Mouse (Mus musculus) embryo, embryonic 10.5 days (tissue): Measurements from ENCODE around the gene Coro2b.

Source experiments
- DNase-seq: peaks from one replicate; pipeline ENCODE4 v3.0.0-alpha.2; 2015; ENCODE audit warnings: low spot score

Coro2b gene

DNA sequence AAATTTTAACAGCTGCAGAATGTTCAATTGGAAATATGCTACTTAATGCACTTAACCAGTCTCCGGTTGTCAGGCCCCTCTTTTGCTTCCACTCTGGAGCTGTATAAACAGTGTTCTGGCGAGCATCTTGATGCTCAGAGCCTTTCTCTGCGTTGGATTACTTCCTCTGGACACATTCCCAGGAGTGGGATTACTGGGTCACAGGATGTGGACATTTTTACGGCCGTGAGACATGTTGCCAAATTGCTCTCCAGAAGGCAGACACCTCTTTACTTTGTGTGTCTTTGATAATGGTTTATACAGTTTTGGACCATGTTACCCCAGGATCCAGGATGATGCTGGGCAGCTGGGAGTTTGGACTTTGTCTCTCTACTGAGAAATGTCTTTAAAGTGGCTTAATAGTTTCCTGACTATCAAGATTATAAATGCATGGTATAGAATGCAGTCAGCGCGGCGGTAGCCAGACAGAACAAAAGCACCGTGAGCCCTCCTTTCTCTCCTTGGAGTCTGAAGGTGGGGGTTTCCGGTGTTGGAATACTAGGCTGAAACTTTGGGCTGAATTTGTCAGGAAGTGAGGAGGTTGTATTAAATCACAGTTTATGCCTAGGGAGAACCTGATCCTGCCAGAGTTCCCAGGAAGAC lies 23.2 kb downstream of the Coro2b start:
- no peak for DNase-seq

DNA sequence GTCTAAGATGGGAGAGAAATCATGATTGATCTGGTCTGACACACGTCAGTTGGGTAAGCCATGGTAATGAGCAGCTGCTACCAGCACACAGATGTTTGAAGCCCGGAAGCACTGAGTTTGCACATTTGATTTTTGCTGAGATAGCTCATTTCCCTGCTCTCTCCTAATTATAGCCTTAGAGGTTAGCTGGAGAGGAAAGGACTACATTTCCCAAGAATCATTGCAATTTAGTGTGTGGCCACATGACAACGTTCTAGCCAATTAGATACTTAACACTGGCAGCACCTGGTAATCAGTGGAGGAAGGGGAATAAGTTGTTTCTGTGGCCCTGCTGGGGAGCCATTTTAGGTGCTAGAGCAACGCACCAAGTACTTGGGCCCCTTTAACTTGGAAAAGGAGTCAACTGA lies 26.3 kb downstream of the Coro2b start:
- DNase-seq: peak; percentile 68

GRCm38 (mm10) chr9:62509617-62510016 lies 27.2 kb downstream of the Coro2b start:
- no peak for DNase-seq

- DNase-seq: peak; percentile 55
Measured at GRCm38 (mm10) chr9:62508740-62509524, 27.9 kb downstream of the Coro2b start.

DNA sequence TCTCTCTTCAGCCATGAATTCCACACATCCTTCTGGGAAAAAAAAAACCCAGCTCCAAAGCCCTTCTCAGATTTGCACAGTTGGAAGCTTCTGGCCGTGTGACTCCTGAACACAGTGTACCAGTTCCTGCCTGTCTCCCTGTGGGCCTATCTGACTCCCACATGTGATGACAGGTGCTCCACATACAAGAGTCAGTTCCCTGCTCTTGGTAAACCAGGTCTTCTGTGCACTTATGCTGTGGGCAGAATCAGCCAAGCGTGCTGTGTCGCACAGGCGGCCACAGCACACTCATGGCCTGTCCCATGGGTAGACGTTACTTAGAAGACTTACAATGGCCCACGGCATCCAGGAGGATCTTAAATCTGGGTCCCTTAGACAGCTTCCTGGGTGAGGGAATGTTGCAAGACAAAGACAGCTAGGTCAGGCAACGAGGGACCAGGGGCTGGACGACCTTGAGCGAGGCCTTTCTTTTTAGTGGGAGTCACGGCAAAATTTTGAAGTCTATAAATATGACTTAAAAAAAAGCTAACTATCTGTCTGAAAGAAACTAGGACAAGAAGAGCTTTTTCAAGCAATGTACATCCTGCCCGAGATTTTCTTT lies 30.3 kb downstream of the Coro2b start:
- DNase-seq: no peak

DNA sequence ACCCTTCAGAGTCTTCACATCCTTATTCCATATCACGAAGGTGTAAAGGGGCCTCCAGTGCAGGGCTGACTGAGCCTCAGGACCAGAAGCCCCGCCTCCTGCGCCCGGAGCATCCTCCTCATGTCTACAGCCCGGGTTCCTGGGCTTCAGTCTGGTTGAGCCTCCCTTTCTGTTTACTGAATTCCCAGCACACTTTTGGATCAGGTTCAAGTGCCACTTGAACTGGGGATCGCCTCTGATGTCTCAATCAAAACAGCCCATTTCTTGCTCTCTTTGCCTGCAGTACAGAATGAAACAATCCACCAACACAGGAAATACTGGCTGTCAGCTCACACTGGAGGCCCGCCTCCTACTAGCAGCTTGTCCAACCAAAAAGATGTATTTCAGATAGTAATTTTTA lies 32.7 kb downstream of the Coro2b start:
- DNase-seq: no peak

GRCm38 (mm10) chr9:62502361-62502760 lies 34.5 kb downstream of the Coro2b start:
- DNase-seq: no peak

GRCm38 (mm10) chr9:62501566-62501965 lies 35.3 kb downstream of the Coro2b start:
- DNase-seq: no peak

- no peak for DNase-seq
Measured at GRCm38 (mm10) chr9:62500007-62500406, 36.8 kb downstream of the Coro2b start.

GRCm38 (mm10) chr9:62498945-62499344 lies 37.9 kb downstream of the Coro2b start:
- DNase-seq: no peak

DNA sequence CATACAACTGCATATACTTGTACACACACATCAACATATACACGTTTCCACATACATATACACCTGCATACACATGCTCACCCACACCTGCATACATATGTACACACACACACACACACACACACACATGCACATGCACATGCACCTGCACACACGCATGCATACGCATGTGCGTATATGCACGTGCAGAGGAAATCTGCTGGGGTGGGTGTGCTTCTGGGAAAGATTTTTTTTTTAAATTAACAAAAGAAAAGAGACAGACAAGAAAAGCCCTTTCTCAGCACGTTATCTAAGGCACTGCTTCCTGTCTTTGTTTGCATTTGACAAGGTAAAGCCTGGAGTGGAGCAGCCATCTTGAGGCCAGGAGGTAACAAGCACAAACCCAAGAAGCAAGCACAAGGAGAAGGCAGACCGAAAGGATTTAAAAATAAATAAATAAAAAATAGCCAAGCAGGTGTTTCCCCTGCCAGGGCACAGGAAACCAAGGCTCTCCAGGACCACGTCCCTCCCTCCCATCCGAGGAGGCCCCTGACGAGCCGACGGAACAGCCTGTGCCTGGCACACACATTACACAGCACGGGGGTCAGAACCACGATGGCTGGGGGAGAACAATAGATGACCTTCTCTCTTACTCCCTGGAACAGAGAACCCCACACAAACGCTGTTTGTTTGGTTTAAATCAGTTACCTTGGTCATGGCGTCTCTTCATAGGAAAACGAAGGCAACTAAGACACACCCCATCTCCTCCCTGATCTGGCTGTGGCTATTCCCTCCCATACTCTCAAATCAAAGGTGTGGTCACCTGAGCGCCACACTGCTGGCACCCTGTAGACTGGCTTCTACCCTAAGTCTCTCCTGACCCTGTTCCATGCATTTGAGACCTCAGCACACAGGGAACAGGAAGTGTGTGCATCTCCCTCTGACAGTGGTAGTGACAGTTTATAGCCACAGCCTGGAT lies 39.4 kb downstream of the Coro2b start:
- DNase-seq: no peak

- DNase-seq: no peak
Measured at GRCm38 (mm10) chr9:62492306-62492990, 44.4 kb downstream of the Coro2b start.

GRCm38 (mm10) chr9:62491611-62492010 lies 45.2 kb downstream of the Coro2b start:
- no peak for DNase-seq

DNA sequence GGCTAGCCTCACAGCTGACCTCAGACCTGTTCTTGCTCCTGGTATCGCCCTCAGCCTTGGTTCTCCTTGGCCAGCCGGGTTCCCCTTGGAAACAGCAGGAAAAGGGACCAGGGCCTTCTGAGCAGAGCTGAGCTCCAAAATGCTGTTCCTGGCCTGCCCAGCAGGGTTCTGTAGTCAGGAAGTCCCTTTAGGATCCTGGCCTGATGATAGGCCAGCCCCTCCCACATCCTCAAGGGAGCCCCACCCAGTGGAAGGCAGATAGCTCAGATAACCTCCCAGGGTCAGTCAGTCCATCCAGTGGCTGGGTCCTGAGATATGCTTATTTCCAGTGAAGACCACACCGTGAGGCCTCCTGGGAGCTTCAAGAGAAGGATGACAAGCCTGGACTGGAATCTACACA lies 45.7 kb downstream of the Coro2b start:
- DNase-seq: no peak

GRCm38 (mm10) chr9:62484107-62484506 lies 52.7 kb downstream of the Coro2b start:
- DNase-seq: no peak

- no peak for DNase-seq
Measured at GRCm38 (mm10) chr9:62482788-62483187, 54.1 kb downstream of the Coro2b start.

- DNase-seq: no peak
Measured at GRCm38 (mm10) chr9:62480898-62481642, 55.8 kb downstream of the Coro2b start.

DNA sequence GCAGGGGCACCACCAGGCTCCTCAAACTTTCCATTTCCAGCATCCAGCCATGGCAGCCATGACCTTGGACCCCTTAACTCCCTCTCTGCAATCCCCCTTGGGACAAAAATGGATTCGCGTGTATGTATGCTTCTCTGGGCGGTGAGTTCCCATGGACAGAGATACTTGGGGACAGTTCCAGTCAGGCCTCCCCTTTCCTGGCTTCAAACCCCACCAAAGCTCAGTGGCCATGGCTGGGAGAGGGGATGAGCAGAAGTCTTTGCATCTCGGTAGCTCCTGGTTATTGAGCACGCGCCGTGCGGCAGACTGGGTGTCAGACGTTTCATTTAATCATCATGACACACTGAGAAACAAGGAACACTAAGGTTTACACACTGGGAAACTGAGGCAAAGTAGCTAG lies 56.7 kb downstream of the Coro2b start:
- no peak for DNase-seq

DNA sequence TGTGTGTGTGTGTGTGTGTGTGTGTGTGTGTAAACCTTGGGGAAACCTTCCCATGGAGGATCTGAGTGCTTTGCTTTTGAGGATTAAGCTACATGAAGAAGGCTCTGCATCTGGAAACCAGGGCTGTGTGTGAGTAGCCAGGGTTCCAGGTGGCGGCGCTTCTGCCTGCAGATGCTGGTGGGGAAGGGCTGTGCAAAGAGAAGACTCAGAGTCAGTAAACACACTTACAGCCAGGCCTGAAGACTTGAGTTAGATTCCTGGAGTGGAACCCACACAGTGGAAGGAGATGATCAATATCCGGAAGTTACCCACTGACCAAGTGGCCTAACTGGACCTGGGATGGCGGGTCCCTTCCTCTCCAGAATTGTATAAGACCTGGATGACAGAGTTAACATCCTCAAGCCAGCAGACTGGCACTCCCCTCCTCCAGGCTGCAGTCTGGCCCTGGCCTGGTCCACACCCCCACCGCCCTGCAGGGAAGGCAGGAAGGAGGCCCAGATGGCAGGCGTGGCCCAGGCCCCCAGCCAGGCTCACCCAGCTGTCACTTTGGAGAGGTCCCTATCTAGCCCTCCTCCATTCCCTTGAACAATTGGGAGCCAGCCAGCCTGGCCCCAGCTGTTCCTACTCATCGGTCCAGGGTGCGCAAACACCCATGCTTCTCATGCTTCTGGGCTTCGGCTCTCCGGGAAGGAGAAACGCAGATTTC lies 59.9 kb downstream of the Coro2b start:
- no peak for DNase-seq

GRCm38 (mm10) chr9:62474206-62474605 lies 62.6 kb downstream of the Coro2b start:
- no peak for DNase-seq
